Mouse (Mus musculus) liver, postnatal 0 days (tissue): ENCODE measurements around the gene Iqub. TPM values are rescaled to one million over a fixed set of nuclear protein-coding genes. Genes with fewer than 3 reads are reported as not detected.
A peak's percentile ranks its signal among the peaks of the same experiment; 100 is the strongest.

Experiments
- ATAC-seq: fragments of 200-750 bp; cut with Nextera tagmentation; 2 replicates; pipeline ENCODE4 v1.8.0; 2017; ENCODE audit warnings: mild to moderate bottlenecking, moderate library complexity
- DNase-seq: peaks from one replicate; pipeline ENCODE4 v3.0.0-alpha.2; 2016
- H3K27ac ChIP-seq: fragments of 300-500 bp; sonication (generic); 2 replicates; pipeline ENCODE4 v1.5.1; 2014; ENCODE audit warnings: antibody characterized with exemption, moderate library complexity, mild to moderate bottlenecking, low read depth
- H3K27me3 ChIP-seq: fragments of 300-500 bp; sonication (generic); 2 replicates; pipeline ENCODE4 v1.6.1; 2014; ENCODE audit warnings: low read length, control low read depth, mixed read lengths; ENCODE audit not compliant: insufficient read depth
- H3K36me3 ChIP-seq: fragments of 300-500 bp; sonication (generic); replicated peaks from 2 replicates; pipeline ENCODE4 v1.6.1; 2014; ENCODE audit warnings: mild to moderate bottlenecking, control low read depth, low read length, moderate library complexity, mixed read lengths; ENCODE audit not compliant: insufficient read depth
- H3K4me1 ChIP-seq: fragments of 300-500 bp; sonication (generic); 2 replicates; pipeline ENCODE4 v1.6.1; 2014; ENCODE audit warnings: antibody characterized with exemption, mild to moderate bottlenecking, control low read depth; ENCODE audit not compliant: insufficient read depth
- H3K4me2 ChIP-seq: fragments of 300-500 bp; sonication (generic); 2 replicates; pipeline ENCODE4 v1.6.1; 2014; ENCODE audit warnings: low read depth, mild to moderate bottlenecking, low read length, moderate library complexity, mixed read lengths
- H3K4me3 ChIP-seq: fragments of 300-500 bp; sonication (generic); 2 replicates; pipeline ENCODE4 v1.5.1; 2014; ENCODE audit warnings: low read depth, low read length
- H3K9ac ChIP-seq: fragments of 300-500 bp; sonication (generic); replicated peaks from 2 replicates; pipeline ENCODE4 v1.6.1; 2014; ENCODE audit warnings: mild to moderate bottlenecking, moderate library complexity
- H3K9me3 ChIP-seq: fragments of 300-500 bp; sonication (generic); 2 replicates; pipeline ENCODE4 v1.6.1; 2016; ENCODE audit warnings: mild to moderate bottlenecking, control low read depth, low read length, mixed read lengths
- CTCF ChIP-seq: sonication (generic); IDR thresholded peaks from 2 replicates; pipeline ENCODE4 v1.5.1; 2016; ENCODE audit warnings: antibody characterized with exemption, low read depth
- EP300 ChIP-seq: IDR thresholded peaks from 2 replicates; pipeline ENCODE4 v1.6.1; 2016; ENCODE audit warnings: antibody characterized with exemption, low read depth, mild to moderate bottlenecking
- WGBS: fragments of 180-500 bp; shearing (Covaris S2); extraction: QIAGEN DNeasy Blood & Tissue Kit; methylation state at CpG from one replicate; pipeline ENCODE4 v1.1.7; 2014; ENCODE audit not compliant: insufficient replicate concordance; 5-methylcytosine and 5-hydroxymethylcytosine counted together
- polyA plus RNA-seq: library from polyadenylated mRNA; unstranded; fragments of >200 nt; fragmentation: Nextera tagmentation; extraction: Ambion mirVana; gene quantifications from 2 replicates; pipeline ENCODE4 v1.2.1, GENCODE M21; 2015

Iqub gene
- polyA plus RNA-seq, 1 experiment from 2014 or later, result not detected

DNA sequence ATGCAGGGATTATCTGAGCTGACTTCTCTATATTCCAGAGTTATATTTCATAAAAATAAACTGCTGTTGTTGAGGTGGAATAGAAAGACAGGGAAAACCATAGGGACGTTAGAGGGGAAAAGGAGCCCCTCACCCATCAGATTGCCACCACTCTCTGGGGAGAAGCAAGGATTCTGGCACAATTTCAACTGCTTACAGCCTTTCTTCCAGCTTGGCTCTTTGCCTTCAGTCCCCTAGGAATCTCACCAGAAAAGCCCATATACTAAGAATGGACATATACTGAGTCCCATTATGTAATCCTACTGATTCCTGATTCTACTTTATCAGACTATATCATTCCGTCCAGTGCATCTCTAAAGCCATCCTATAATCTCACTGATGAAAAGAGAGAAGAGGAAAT is 10.7 kb downstream of the Iqub start:
- ATAC-seq (no peak), DNase-seq (no peak)
- WGBS, result 77% methylated on average over 2 of the region's 2 CpGs
- no peaks in the 10 kb centered on the region for H3K36me3 ChIP-seq
- H3K4me2 ChIP-seq, result no peak overlapping the region
- H3K4me1 ChIP-seq, result no peaks in the 10 kb centered on the region
- no peak overlapping the region for H3K4me3 ChIP-seq
- H3K27me3 ChIP-seq, result no peaks in the 10 kb centered on the region
- H3K27ac ChIP-seq, result no peak overlapping the region
- TF ChIP-seq CTCF (no peak), EP300 (no peak)
- H3K9me3 ChIP-seq, result no peaks in the 10 kb centered on the region
- H3K9ac ChIP-seq, result no peak overlapping the region

DNA sequence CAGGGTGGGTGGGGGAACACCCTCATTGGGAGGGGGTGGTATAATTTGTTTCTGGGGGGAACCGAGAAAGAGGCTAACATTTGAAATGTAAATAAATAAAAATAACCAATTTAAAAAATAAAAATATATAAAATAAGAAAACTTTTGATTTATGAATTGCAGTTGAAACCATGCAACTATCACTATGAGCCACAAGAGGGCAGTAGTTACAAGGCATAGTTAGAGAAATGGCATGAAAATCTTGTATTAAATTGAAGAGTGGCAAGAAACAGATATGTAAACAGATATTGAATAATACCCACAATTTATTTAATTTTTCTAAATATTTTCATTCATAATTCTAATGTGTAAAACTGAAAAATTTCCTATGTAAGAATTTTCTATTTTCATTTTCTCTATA is 24.5 kb downstream of the Iqub start:
- TF ChIP-seq EP300 (no peak), CTCF (peak; percentile 56)
- no peak for ATAC-seq
- Histone ChIP-seq H3K27ac (no peak overlapping the region), H3K9me3 (no peaks in the 10 kb centered on the region), H3K36me3 (no peaks in the 10 kb centered on the region), H3K4me3 (no peak overlapping the region), H3K4me2 (no peak overlapping the region), H3K4me1 (no peaks in the 10 kb centered on the region), H3K9ac (no peak overlapping the region), H3K27me3 (no peaks in the 10 kb centered on the region)
- DNase-seq, result no peak
- 0% methylated on average over 1 of the region's 1 CpGs for WGBS

DNA sequence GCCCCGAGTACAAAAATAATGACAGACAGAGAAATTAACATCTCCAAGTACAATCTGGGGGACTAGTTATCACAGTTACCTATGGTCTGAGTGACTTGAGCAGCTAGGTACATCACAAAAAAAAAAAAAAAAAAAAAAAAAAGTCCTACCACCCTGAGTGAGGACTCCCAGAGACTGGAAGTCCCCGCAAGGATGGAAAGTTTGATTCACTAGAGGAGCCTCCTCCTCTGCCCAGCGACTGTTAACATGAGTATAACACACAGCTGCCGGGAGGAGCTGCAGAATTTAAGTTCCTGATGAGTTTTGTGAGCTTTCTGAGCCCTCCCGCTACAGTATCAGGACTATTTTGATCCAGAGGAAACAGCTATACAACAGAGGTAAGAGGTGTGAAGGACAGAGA is 28.3 kb downstream of the Iqub start:
- DNase-seq, result no peak

DNA sequence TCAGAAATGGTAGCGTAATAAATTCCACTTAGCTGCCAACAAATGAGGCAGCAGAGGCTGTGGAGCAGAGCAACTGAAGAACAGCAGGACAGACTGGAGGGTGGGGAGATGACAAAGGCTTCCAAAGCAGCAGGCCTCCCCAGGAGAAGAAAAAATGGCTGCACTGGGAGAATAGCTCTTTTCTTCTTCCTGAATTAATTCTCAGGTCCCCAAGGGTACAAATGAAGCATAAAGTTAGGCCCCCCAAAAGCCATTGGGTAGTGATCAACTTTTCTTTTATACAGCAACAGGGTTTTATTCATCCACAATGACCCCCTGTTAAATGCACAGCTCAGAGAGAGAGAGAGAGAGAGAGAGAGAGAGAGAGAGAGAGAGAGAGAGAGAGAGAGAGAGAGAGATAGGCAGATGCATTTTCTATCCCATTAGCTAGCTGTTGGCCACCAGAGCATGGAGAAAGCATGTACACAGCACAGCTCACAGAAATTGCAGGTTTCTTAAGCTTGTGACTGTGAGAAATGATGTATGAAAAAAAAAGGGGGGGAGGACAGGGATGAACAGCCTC is 44.2 kb downstream of the Iqub start:
- TF ChIP-seq EP300 (no peak), CTCF (no peak)
- H3K4me3 ChIP-seq, result no peak overlapping the region
- no peaks in the 10 kb centered on the region for H3K9me3 ChIP-seq
- no peak overlapping the region for H3K9ac ChIP-seq
- H3K36me3 ChIP-seq, result no peaks in the 10 kb centered on the region
- H3K4me2 ChIP-seq, result no peak overlapping the region
- H3K4me1 ChIP-seq, result no peaks in the 10 kb centered on the region
- DNase-seq, result no peak
- WGBS, result 67% methylated on average over 1 of the region's 1 CpGs
- H3K27ac ChIP-seq, result no peak overlapping the region
- no peaks in the 10 kb centered on the region for H3K27me3 ChIP-seq
- no peak for ATAC-seq

More for the DNA sequence above, 28.3 kb downstream of the Iqub start:
- Histone ChIP-seq H3K9me3 (no peaks in the 10 kb centered on the region), H3K36me3 (no peaks in the 10 kb centered on the region), H3K9ac (no peak overlapping the region), H3K27ac (no peak overlapping the region), H3K4me2 (no peak overlapping the region), H3K4me1 (no peaks in the 10 kb centered on the region), H3K4me3 (no peak overlapping the region), H3K27me3 (no peaks in the 10 kb centered on the region)
- WGBS, result 59% methylated on average over 5 of the region's 5 CpGs
- TF ChIP-seq CTCF (no peak), EP300 (no peak)
- ATAC-seq, result no peak

DNA sequence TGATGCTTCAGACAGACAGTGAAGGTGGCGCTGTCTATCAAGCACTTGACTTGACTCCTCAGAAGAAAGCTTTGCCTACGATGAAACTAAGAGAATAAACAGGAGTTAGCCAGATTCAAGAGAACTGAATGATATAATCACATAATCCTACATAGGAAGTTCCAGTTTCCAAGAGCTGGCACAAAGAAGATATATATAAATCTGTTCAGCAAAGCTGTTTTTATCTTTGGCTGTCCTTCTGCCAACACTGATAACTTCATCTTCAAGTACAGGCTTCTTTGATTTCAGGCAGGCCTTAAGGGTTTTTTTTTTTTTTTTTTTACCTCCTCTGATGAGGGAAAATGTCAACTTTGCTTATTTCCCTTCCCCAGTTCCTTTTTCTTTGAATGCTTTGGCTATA is 44.7 kb downstream of the Iqub start:
- no peaks in the 10 kb centered on the region for H3K36me3 ChIP-seq
- 75% methylated on average over 2 of the region's 2 CpGs for WGBS
- H3K4me2 ChIP-seq, result no peak overlapping the region
- no peaks in the 10 kb centered on the region for H3K9me3 ChIP-seq
- H3K27ac ChIP-seq, result no peak overlapping the region
- H3K27me3 ChIP-seq, result no peaks in the 10 kb centered on the region
- DNase-seq (no peak), ATAC-seq (no peak)
- H3K9ac ChIP-seq, result no peak overlapping the region
- no peaks in the 10 kb centered on the region for H3K4me1 ChIP-seq
- TF ChIP-seq CTCF (no peak), EP300 (no peak)
- no peak overlapping the region for H3K4me3 ChIP-seq

DNA sequence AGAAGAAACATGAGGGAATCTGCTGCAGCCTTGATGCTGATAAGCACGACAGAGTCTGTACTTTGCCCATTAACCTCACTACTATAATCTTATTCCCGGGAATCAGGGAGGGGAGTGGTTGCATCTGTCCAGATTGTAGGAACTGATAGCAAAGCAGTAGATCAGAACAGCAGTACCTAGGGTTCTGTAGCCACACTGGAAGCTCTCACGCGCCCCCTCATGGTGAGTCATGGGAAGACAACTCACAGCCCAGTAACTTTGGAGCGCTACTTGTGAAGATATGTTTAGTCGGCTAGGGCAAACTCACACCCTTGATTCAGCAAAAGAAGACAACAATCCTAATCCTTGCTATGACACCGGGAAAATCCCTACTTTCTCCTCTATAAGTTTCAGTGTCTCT is 58.8 kb downstream of the Iqub start:
- Histone ChIP-seq H3K9ac (no peak overlapping the region), H3K4me1 (no peaks in the 10 kb centered on the region), H3K9me3 (no peaks in the 10 kb centered on the region), H3K4me3 (no peak overlapping the region), H3K4me2 (no peak overlapping the region), H3K27ac (no peak overlapping the region), H3K27me3 (no peaks in the 10 kb centered on the region), H3K36me3 (no peaks in the 10 kb centered on the region)
- DNase-seq (peak; percentile 44), ATAC-seq (no peak)
- 37% methylated on average over 7 of the region's 7 CpGs for WGBS
- TF ChIP-seq CTCF (peak; percentile 63), EP300 (no peak)
